Mouse (Mus musculus) limb, embryonic 11.5 days (tissue): ENCODE results near the gene Med24. TPM values are rescaled to one million over a fixed set of nuclear protein-coding genes. Genes with fewer than 3 reads are reported as not detected.

Source experiments
- ATAC-seq: fragments of 200-750 bp; cut with Nextera tagmentation; 2 replicates; pipeline ENCODE4 v1.8.0; 2017; ENCODE audit warnings: low read depth; ENCODE audit not compliant: insufficient number of reproducible peaks, low FRiP score, low TSS enrichment
- DNase-seq: peaks from one replicate; pipeline ENCODE4 v3.0.0-alpha.2; 2015; ENCODE audit warnings: low spot score
- H3K27ac ChIP-seq: fragments of 300-500 bp; sonication (generic); replicated peaks from 2 replicates; pipeline ENCODE4 v1.5.1; 2014; ENCODE audit warnings: low read depth, mild to moderate bottlenecking, low read length
- H3K27me3 ChIP-seq: fragments of 300-500 bp; sonication (generic); 2 replicates; pipeline ENCODE4 v1.6.1; 2014; ENCODE audit warnings: mild to moderate bottlenecking, low read length, mixed read lengths; ENCODE audit not compliant: control insufficient read depth, insufficient read depth
- H3K36me3 ChIP-seq: fragments of 300-500 bp; sonication (generic); 2 replicates; pipeline ENCODE4 v1.6.1; 2014; ENCODE audit warnings: mild to moderate bottlenecking, low read length, moderate library complexity, mixed read lengths; ENCODE audit not compliant: control insufficient read depth, insufficient read depth
- H3K4me1 ChIP-seq: fragments of 300-500 bp; sonication (generic); 2 replicates; pipeline ENCODE4 v1.6.1; 2014; ENCODE audit warnings: low read length, mixed read lengths; ENCODE audit not compliant: control insufficient read depth, insufficient read depth
- H3K4me2 ChIP-seq: fragments of 300-500 bp; sonication (generic); 2 replicates; pipeline ENCODE4 v1.6.1; 2014; ENCODE audit warnings: low read depth, mild to moderate bottlenecking, moderate library complexity; ENCODE audit not compliant: severe bottlenecking
- H3K4me3 ChIP-seq: fragments of 300-500 bp; sonication (generic); 2 replicates; pipeline ENCODE4 v1.5.1; 2014; ENCODE audit warnings: low read depth, low read length
- H3K9ac ChIP-seq: fragments of 300-500 bp; sonication (generic); 2 replicates; pipeline ENCODE4 v1.6.1; 2014; ENCODE audit warnings: mild to moderate bottlenecking, low read length
- H3K9me3 ChIP-seq: fragments of 300-500 bp; sonication (generic); 2 replicates; pipeline ENCODE4 v1.6.1; 2016; ENCODE audit warnings: low read length; ENCODE audit not compliant: control insufficient read depth
- WGBS: fragments of 180-500 bp; shearing (Covaris S2); extraction: QIAGEN DNeasy Blood & Tissue Kit; methylation state at CpG from one replicate; pipeline ENCODE4 v1.1.7; 2014; 5-methylcytosine and 5-hydroxymethylcytosine counted together
- polyA plus RNA-seq: library from polyadenylated mRNA; unstranded; fragments of >200 nt; fragmentation: Nextera tagmentation; extraction: Ambion mirVana; gene quantifications from 2 replicates; pipeline ENCODE4 v1.2.1, GENCODE M21; 2014

Gene Med24
- polyA plus RNA-seq, result 68.0 and 69.2 TPM in 2 replicates

DNA sequence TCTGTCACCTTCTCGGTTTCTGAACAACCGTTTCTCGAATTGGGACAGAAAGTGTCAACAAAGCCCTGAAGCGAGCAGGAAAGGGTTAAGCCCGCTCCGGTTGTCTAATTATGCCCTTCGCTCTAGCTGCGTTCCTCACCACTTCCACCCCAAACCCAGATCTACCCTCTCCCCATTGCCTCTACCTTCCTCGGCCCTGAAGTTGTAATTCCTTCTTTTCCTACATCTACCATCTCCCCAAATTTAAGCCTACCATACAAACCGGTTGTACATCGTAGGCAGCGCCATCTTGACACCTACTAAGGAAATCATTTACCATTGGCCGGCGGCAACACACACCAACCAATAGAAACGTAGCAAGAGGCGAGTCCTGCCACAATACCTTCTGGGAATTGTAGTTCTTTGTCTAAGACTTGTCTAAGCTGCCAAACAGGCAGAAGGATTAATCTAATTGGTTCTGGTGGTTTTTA lies at the start of gene Med24:
Gene Med24 (minus strand): TSS at position 317 of the 470 bp plus-strand sequence.
- DNase-seq (peak; percentile 88), ATAC-seq (peak; percentile 86; the same call in 1 of the 2 replicates)
- Histone ChIP-seq H3K27ac (0 out of 2 replicates have a peak within 1 kb of the TSS, but pooled peaks have one; percentile 10), H3K4me3 (peak within 1 kb of the TSS; percentile 60), H3K9ac (peak within 1 kb of the TSS; percentile 57), H3K4me2 (peak within 1 kb of the TSS; percentile 58), H3K27me3 (no peaks in the 10 kb centered on the region), H3K36me3 (no peaks in the 10 kb centered on the region), H3K9me3 (no peaks in the 10 kb centered on the region; the same call in 1 of the 2 replicates), H3K4me1 (peaks cover 4% of the 10 kb centered on the region; the same call in 1 of the 2 replicates)
- WGBS, result under 1% methylated on average over 16 of the region's 16 CpGs

DNA sequence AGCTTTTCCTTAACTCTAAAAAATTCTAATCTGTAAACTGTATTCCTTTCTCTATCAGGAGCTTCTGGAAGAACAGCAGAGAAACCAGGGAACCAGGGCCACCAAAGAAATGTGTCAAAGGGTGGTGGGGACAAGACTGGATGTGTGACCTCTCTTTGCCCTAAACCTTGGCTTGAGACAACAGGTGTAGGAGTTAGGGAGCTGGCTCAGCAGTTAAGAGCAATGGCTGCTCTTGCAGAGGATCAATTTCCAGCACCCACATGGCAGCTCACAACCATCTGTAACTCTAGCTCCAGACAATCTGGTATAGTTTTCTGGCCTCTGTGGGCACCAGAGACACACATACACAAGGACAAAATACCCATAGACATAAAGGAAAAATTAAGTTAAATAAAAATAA lies 48.7 kb upstream of the Med24 start:
- H3K36me3 ChIP-seq, result no peaks in the 10 kb centered on the region
- H3K9ac ChIP-seq, result no peak overlapping the region
- peak overlapping the region; percentile 93 for H3K27ac ChIP-seq
- no peak overlapping the region for H3K4me3 ChIP-seq
- DNase-seq, result no peak
- no peaks in the 10 kb centered on the region for H3K27me3 ChIP-seq
- H3K9me3 ChIP-seq, result no peaks in the 10 kb centered on the region
- ATAC-seq, result no peak
- H3K4me2 ChIP-seq, result no peak overlapping the region
- H3K4me1 ChIP-seq, result peaks cover 48% of the 10 kb centered on the region

DNA sequence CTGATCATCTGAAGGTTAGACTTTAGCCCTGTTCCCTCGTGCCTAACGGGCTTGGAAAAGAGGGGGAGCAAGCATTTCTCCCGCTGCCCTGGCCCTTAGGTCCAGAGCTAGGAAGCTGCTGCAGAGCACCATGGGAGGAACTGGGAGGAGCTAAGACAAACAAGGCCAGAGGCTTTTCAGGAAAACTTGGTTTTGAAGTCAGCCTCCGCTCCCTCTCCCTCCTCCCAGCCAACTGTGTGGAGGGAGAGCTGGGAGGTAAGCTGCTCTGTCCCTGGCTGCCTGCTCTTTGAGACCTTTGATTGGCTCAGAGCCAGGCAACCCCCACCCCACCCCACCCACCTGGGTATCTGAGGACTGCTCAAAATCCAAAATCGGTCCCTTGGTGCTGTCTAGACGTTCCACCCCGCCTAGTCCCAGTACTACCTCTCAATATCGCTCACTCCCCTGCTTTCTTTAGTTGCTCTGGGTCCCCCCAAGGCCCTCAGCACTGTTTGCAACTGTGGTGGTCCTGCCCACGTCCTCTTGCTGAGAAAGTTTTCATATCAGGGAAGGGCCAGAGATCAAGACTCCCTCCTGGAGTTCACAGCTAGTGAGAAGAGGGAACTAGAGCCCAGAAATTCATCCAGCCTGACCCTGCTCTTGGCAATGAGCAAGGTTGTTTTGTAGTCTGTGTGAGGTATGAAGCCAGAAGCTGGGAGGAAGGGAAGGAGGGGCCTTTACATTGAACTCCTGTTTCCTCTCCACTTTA lies 47.8 kb upstream of the Med24 start:
- DNase-seq (peak; percentile 71), ATAC-seq (peak; percentile 26; the same call in 1 of the 2 replicates)
- no peak overlapping the region for H3K4me3 ChIP-seq
- no peaks in the 10 kb centered on the region for H3K36me3 ChIP-seq
- peaks cover 39% of the 10 kb centered on the region for H3K4me1 ChIP-seq
- H3K9me3 ChIP-seq, result no peaks in the 10 kb centered on the region
- peak overlapping the region; percentile 45 for H3K9ac ChIP-seq
- 6% methylated on average over 9 of the region's 9 CpGs for WGBS
- no peaks in the 10 kb centered on the region for H3K27me3 ChIP-seq
- H3K27ac ChIP-seq, result peak overlapping the region; percentile 93
- peak overlapping the region; percentile 22 for H3K4me2 ChIP-seq

DNA sequence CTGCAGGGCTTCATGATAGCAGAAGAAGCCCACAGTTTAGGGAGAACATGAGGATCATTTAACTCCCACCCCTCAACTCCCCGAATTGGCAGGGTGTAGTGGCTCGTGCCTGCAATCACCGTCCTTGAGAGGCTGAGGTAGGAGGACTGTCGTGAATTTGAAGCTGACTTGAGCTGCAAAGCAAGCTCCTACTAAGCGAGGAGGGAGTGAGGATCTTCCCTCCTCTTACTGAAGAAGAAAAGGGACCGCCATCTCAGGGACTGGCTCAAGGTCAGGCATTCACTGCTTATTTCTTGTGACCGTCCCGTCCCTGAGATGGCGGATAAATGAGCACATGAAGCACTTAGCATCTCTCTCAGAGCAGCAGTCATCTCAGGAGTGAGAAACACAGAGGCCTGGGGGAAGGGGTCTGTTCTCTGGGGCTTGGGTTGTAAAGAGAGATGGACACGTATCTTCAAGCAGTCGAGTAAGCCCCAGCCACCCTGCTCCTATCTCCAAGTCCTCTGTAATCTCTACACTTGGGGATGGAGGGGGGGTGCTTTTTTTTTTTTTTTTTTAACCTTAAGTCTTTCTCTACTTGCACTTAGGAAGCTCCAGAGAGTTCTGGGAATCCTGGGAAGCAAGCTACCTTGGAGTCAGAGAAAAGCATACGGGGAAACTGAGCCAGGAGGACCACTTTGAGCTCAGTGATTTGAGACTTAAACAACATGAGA lies 47.0 kb upstream of the Med24 start:
- ATAC-seq (no peak), DNase-seq (no peak)
- H3K4me1 ChIP-seq, result peaks cover 31% of the 10 kb centered on the region
- H3K27me3 ChIP-seq, result no peaks in the 10 kb centered on the region
- H3K9ac ChIP-seq, result peak overlapping the region; percentile 45
- 40% methylated on average over 12 of the region's 12 CpGs for whole genome bisulfite sequencing
- peak overlapping the region; percentile 93 for H3K27ac ChIP-seq
- H3K4me2 ChIP-seq, result peak overlapping the region; percentile 75; the same call in 1 of the 2 replicates
- H3K4me3 ChIP-seq, result no peak overlapping the region
- H3K9me3 ChIP-seq, result no peaks in the 10 kb centered on the region
- H3K36me3 ChIP-seq, result no peaks in the 10 kb centered on the region

DNA sequence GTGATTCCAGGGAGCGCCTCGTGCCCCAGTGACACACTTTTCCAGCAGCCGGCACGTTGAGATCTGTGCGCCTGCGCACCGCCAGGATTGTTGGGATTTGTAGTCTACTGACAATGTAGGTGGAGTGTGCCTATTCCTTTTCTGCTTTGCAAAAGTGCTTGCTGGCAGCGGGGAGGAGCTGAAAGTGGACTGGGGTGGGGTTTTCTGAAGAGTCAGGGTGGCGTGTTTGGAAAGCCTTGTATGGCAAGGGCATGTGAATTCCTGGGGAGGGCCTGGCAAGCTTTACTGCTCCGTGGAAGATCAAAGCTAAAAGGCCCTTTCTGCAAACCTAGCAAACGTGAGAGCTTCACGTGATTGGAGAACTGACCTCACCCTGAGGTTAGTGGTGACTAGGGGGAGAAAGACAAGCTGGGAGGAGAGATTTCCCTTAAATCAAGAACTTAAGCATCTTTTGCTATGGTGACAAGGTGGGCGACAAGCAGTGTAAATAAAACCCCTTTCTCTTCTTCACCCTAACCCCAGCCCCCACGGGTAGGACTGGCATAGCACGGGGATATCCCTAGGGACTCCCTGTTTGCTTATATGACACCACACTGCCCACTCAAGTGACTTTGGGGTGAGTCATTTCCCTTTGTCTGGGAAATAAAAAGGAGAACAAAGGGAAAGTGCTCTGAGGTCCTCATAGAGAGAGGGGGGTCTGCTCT lies 46.3 kb upstream of the Med24 start:
- peak overlapping the region; percentile 28 for H3K4me3 ChIP-seq
- peak overlapping the region; percentile 17; the same call in 1 of the 2 replicates for H3K9ac ChIP-seq
- peak; percentile 21 for ATAC-seq
- peak overlapping the region; percentile 75 for H3K4me2 ChIP-seq
- DNase-seq, result peak; percentile 96
- peaks cover 31% of the 10 kb centered on the region for H3K4me1 ChIP-seq
- 5% methylated on average over 15 of the region's 15 CpGs for WGBS
- peak overlapping the region; percentile 84 for H3K27ac ChIP-seq
- no peaks in the 10 kb centered on the region for H3K27me3 ChIP-seq
- H3K9me3 ChIP-seq, result no peaks in the 10 kb centered on the region
- H3K36me3 ChIP-seq, result no peaks in the 10 kb centered on the region

DNA sequence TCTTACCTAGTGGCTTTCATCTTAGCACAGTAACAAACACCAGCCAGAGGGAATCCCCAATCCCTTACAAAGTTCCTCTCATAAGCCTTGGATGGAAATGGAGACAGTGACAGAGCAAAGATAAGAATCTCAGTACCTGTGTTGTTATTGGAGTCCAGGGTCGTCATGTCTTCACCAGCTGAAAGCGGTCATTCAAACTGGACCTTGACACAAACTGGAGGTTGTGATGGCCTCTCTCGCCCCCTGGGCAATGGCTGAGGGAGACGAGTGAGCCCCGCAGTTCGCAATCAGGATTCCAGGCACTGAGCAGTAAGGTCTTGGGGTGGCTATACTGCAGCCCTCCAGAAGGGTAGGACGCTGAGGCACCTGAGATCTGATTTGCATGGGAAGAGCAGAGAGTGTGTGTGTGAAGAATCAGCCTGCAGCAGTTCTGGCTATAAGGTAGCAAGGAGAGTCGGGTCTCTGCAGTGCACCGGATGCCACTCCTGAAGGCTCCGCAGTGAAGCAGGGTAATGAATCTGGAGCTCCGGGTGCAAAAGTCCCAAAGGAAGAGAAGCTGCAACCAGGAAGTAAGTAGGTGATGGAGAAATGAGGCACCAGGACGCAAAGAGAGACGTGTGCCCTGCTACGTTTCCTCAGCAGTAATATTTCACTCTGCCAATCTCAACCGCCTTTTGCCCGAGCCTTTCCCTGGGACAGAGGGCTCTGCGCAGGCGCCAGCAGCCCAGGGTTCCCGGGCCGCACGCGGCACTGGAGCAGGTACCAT lies 45.5 kb upstream of the Med24 start, which contains the start of gene Nr1d1:
Gene Nr1d1 (minus strand): TSS at position 752 of the 766 bp plus-strand sequence.
- H3K36me3 ChIP-seq, result no peaks in the 10 kb centered on the region; the same call in 1 of the 2 replicates
- under 1% methylated on average over 22 of the region's 22 CpGs for WGBS
- H3K27ac ChIP-seq, result peak within 1 kb of the TSS; percentile 84
- DNase-seq (no peak), ATAC-seq (peak; percentile 65; the same call in 1 of the 2 replicates)
- peak within 1 kb of the TSS; percentile 28 for H3K4me3 ChIP-seq
- no peaks in the 10 kb centered on the region for H3K9me3 ChIP-seq
- peak within 1 kb of the TSS; percentile 75 for H3K4me2 ChIP-seq
- peak within 1 kb of the TSS; percentile 17; the same call in 1 of the 2 replicates for H3K9ac ChIP-seq
- peaks cover 31% of the 10 kb centered on the region for H3K4me1 ChIP-seq
- no peaks in the 10 kb centered on the region for H3K27me3 ChIP-seq

DNA sequence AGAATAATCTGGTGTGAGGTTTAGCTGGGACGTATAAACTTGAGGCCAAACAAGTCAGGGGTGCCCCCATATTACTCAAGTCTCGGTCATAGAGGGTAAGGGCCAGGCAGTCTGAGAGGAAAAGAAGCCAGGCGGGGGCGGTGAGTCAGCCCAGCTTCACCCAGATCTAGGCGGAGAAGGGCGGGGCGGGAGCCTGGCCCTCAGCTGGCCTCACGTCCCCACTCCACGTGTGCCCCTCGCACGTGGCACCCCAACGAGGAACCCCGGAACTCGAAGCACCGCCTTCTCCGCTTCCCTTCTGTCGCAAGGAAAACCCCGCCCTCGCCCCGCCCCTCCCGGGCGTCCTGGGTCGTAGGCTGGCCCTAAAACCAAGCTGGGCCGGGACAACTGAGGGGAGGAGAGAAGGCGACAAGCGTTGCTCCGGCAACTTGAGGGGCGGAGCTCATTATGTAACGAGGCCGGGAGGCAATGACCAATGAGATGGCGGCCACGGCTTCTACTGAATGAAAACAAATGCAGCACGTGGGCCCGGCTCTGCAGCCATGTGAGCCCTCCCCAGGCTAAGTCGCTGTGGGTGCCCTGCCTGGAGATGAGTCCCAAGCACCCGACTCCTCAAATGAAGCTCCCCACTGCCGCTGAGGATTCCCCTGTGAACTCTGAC lies 44.5 kb upstream of the Med24 start:
- WGBS, result under 1% methylated on average over 36 of the region's 37 CpGs
- Histone ChIP-seq H3K27ac (no peak overlapping the region), H3K36me3 (peaks cover 2% of the 10 kb centered on the region; the same call in 1 of the 2 replicates), H3K4me1 (peaks cover 31% of the 10 kb centered on the region), H3K4me3 (peak overlapping the region; percentile 29), H3K4me2 (peak overlapping the region; percentile 75), H3K27me3 (no peaks in the 10 kb centered on the region), H3K9ac (no peak overlapping the region; the same call in 1 of the 2 replicates), H3K9me3 (no peaks in the 10 kb centered on the region)
- peak; percentile 93 for DNase-seq
- ATAC-seq, result peak; percentile 57
